Mouse (Mus musculus) midbrain, postnatal 0 days (tissue): ENCODE measurements at regions not wholly inside any gene's neighbourhood (a gene's known extent, or its start where the extent isn't known, plus 50 kb on each side); places are given as distances from the start of the nearest gene placed in this dataset.

Source experiments
- ATAC-seq: fragments of 200-750 bp; cut with Nextera tagmentation; 2 replicates; pipeline ENCODE4 v1.8.0; 2017; ENCODE audit warnings: moderate number of reproducible peaks, mild to moderate bottlenecking, moderate TSS enrichment, moderate library complexity; ENCODE audit not compliant: low FRiP score
- DNase-seq: peaks from one replicate; pipeline ENCODE4 v3.0.0-alpha.2; 2015; ENCODE audit warnings: low spot score
- H3K27ac ChIP-seq: fragments of 300-500 bp; sonication (generic); 2 replicates; pipeline ENCODE4 v1.5.1; 2014; ENCODE audit warnings: low read depth, mild to moderate bottlenecking, low read length, mixed read lengths
- H3K27me3 ChIP-seq: fragments of 300-500 bp; sonication (generic); 2 replicates; pipeline ENCODE4 v1.6.1; 2014; ENCODE audit warnings: low read length, control low read depth, mixed read lengths; ENCODE audit not compliant: insufficient read depth
- H3K36me3 ChIP-seq: fragments of 300-500 bp; sonication (generic); 2 replicates; pipeline ENCODE4 v1.6.1; 2014; ENCODE audit warnings: low read length, control low read depth, mixed read lengths; ENCODE audit not compliant: insufficient read depth
- H3K4me1 ChIP-seq: fragments of 300-500 bp; sonication (generic); 2 replicates; pipeline ENCODE4 v1.6.1; 2014; ENCODE audit warnings: mild to moderate bottlenecking, control low read depth, antibody characterized with exemption, low read length, mixed read lengths; ENCODE audit not compliant: insufficient read depth
- H3K4me2 ChIP-seq: fragments of 300-500 bp; sonication (generic); 2 replicates; pipeline ENCODE4 v1.6.1; 2014; ENCODE audit warnings: low read depth, mild to moderate bottlenecking, low read length, mixed read lengths; ENCODE audit not compliant: poor library complexity, severe bottlenecking
- H3K4me3 ChIP-seq: fragments of 300-500 bp; sonication (generic); 2 replicates; pipeline ENCODE4 v1.5.1; 2014; ENCODE audit warnings: low read depth, mild to moderate bottlenecking, low read length, moderate library complexity
- H3K9ac ChIP-seq: fragments of 300-500 bp; sonication (generic); replicated peaks from 2 replicates; pipeline ENCODE4 v1.6.1; 2014; ENCODE audit warnings: mild to moderate bottlenecking, low read length, moderate library complexity, mixed read lengths; ENCODE audit not compliant: poor library complexity, severe bottlenecking
- H3K9me3 ChIP-seq: fragments of 300-500 bp; sonication (generic); 2 replicates; pipeline ENCODE4 v1.6.1; 2016; ENCODE audit warnings: low read length, control low read depth
- CTCF ChIP-seq: IDR thresholded peaks from 2 replicates; pipeline ENCODE4 v1.5.1; 2016; ENCODE audit warnings: antibody characterized with exemption, mild to moderate bottlenecking
- WGBS: fragments of 180-500 bp; shearing (Covaris S2); extraction: QIAGEN DNeasy Blood & Tissue Kit; methylation state at CpG from one replicate; pipeline ENCODE4 v1.1.7; 2014; 5-methylcytosine and 5-hydroxymethylcytosine counted together

GRCm38 (mm10) chr7:82070946-82071727, 79.0 kb upstream of the Bnc1 start:
- no peaks in the 10 kb centered on the region for H3K9me3 ChIP-seq
- no peaks in the 10 kb centered on the region; the same call in 1 of the 2 replicates for H3K4me1 ChIP-seq
- DNase-seq = no peak
- no peak for TF ChIP-seq CTCF
- 90% methylated on average over 10 of the region's 10 CpGs for WGBS
- ATAC-seq = no peak
- H3K27ac ChIP-seq = no peak overlapping the region
- H3K4me2 ChIP-seq = no peak overlapping the region
- no peak overlapping the region for H3K9ac ChIP-seq
- no peak overlapping the region for H3K4me3 ChIP-seq
- H3K36me3 ChIP-seq = no peaks in the 10 kb centered on the region
- no peaks in the 10 kb centered on the region for H3K27me3 ChIP-seq

- no peak overlapping the region for H3K4me3 ChIP-seq
- no peak overlapping the region for H3K27ac ChIP-seq
- H3K27me3 ChIP-seq = no peaks in the 10 kb centered on the region
- no peak overlapping the region for H3K4me2 ChIP-seq
- no peak for DNase-seq
- TF ChIP-seq CTCF = no peak
- no peaks in the 10 kb centered on the region for H3K9me3 ChIP-seq
- no peaks in the 10 kb centered on the region for H3K36me3 ChIP-seq
- WGBS = 85% methylated on average over 2 of the region's 2 CpGs
- H3K4me1 ChIP-seq = no peaks in the 10 kb centered on the region
- no peak overlapping the region for H3K9ac ChIP-seq
- ATAC-seq = no peak
Measured at GRCm38 (mm10) chr7:82075359-82075758, 83.3 kb upstream of the Bnc1 start.

DNA sequence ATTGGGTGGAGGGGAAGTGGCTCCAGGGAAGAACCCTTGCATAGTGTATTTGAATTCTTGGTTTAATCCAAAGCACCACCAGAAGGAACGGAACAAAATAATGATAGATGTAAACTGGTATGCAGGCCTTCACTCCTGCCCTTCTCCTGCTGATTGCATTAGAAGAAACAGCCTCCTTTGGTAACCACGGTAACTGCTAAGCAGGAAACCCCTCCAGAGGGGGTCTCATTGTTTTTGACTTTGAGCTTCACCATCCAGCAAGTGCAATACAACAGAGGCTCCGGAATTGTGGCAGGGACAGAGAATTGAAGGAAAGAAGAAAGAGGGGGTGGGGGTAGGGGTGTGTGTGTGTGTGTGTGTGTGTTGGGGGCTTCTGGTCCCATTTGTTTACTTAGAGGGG, 89.8 kb upstream of the Bnc1 start:
- peak; percentile 23 for DNase-seq

GRCm38 (mm10) chr7:82082883-82083282, 90.8 kb upstream of the Sh3gl3 start:
- Histone ChIP-seq H3K27me3 (no peaks in the 10 kb centered on the region), H3K4me3 (no peak overlapping the region), H3K4me2 (no peak overlapping the region), H3K9me3 (no peaks in the 10 kb centered on the region), H3K36me3 (no peaks in the 10 kb centered on the region), H3K4me1 (0 out of 2 replicates have a peak, but pooled peaks cover 5% of the 10 kb centered on the region), H3K27ac (no peak overlapping the region), H3K9ac (no peak overlapping the region)
- 19% methylated on average over 6 of the region's 6 CpGs for WGBS
- TF ChIP-seq CTCF = no peak
- ATAC-seq (no peak), DNase-seq (peak; percentile 22)

More for the DNA sequence above, 89.8 kb upstream of the Bnc1 start:
- no peak overlapping the region for H3K4me3 ChIP-seq
- no peak for TF ChIP-seq CTCF
- H3K4me1 ChIP-seq = 0 out of 2 replicates have a peak, but pooled peaks cover 5% of the 10 kb centered on the region
- H3K27ac ChIP-seq = no peak overlapping the region
- ATAC-seq = no peak
- no peaks in the 10 kb centered on the region for H3K27me3 ChIP-seq
- no peak overlapping the region for H3K4me2 ChIP-seq
- no peak overlapping the region for H3K9ac ChIP-seq
- no peaks in the 10 kb centered on the region for H3K9me3 ChIP-seq
- 9% methylated on average over 3 of the region's 3 CpGs for WGBS
- no peaks in the 10 kb centered on the region for H3K36me3 ChIP-seq

GRCm38 (mm10) chr7:82084473-82084872, 89.2 kb upstream of the Sh3gl3 start:
- Histone ChIP-seq H3K27me3 (no peaks in the 10 kb centered on the region), H3K36me3 (no peaks in the 10 kb centered on the region), H3K4me3 (no peak overlapping the region), H3K27ac (no peak overlapping the region), H3K9ac (no peak overlapping the region), H3K4me2 (no peak overlapping the region), H3K9me3 (no peaks in the 10 kb centered on the region), H3K4me1 (0 out of 2 replicates have a peak, but pooled peaks cover 5% of the 10 kb centered on the region)
- WGBS = 70% methylated on average over 10 of the region's 10 CpGs
- no peak for TF ChIP-seq CTCF
- DNase-seq (peak; percentile 13), ATAC-seq (no peak)

- H3K4me3 ChIP-seq = no peak overlapping the region
- no peak for TF ChIP-seq CTCF
- no peaks in the 10 kb centered on the region for H3K27me3 ChIP-seq
- no peaks in the 10 kb centered on the region for H3K9me3 ChIP-seq
- no peak overlapping the region for H3K4me2 ChIP-seq
- no peaks in the 10 kb centered on the region for H3K36me3 ChIP-seq
- WGBS = 88% methylated on average over 4 of the region's 4 CpGs
- ATAC-seq (no peak), DNase-seq (no peak)
- H3K27ac ChIP-seq = no peak overlapping the region
- no peak overlapping the region for H3K9ac ChIP-seq
- H3K4me1 ChIP-seq = 0 out of 2 replicates have a peak, but pooled peaks cover 5% of the 10 kb centered on the region
Measured at GRCm38 (mm10) chr7:82085205-82085604, 88.4 kb upstream of the Sh3gl3 start.
